Mouse (Mus musculus) spleen, adult 2 months (tissue): ENCODE measurements around the gene Sympk. TPM values are rescaled to one million over a fixed set of nuclear protein-coding genes. Genes with fewer than 3 reads are reported as not detected.

ENCODE experiments used
- DNase-seq, 2 experiments: peaks; one replicate each; pipeline versions ENCODE4 v3.0.0 to v3.0.0-alpha.2; 2012 to 2021; ENCODE audit warnings: low spot score in 2 of 2, low read depth in 1 of 2
- H3K27ac ChIP-seq: fragments of 200-500 bp; 2 replicates; pipeline ENCODE4 v1.5.1; 2012; ENCODE audit warnings: low read length, inconsistent platforms; ENCODE audit not compliant: insufficient read depth
- H3K27me3 ChIP-seq: fragments of 200-500 bp; 2 replicates; pipeline ENCODE4 v1.6.1; 2012; ENCODE audit warnings: mild to moderate bottlenecking, moderate library complexity, low read length, inconsistent platforms; ENCODE audit not compliant: control insufficient read depth, insufficient read depth
- H3K36me3 ChIP-seq: fragments of 200-500 bp; 2 replicates; pipeline ENCODE4 v1.6.1; 2012; ENCODE audit warnings: mild to moderate bottlenecking, low read length, inconsistent platforms; ENCODE audit not compliant: control insufficient read depth, insufficient read depth
- H3K4me1 ChIP-seq: fragments of 200-500 bp; 2 replicates; pipeline ENCODE4 v1.6.1; 2011; ENCODE audit warnings: inconsistent platforms; ENCODE audit not compliant: control insufficient read depth, insufficient read depth, insufficient read length
- H3K4me3 ChIP-seq: fragments of 200-500 bp; 2 replicates; pipeline ENCODE4 v1.5.1; 2011; ENCODE audit warnings: mild to moderate bottlenecking, inconsistent platforms; ENCODE audit not compliant: insufficient read depth, insufficient read length; ENCODE audit errors: extremely low read depth
- CTCF ChIP-seq: fragments of 200-500 bp; IDR thresholded peaks from 2 replicates; pipeline ENCODE4 v1.5.1; 2011; ENCODE audit warnings: mild to moderate bottlenecking, inconsistent platforms; ENCODE audit not compliant: insufficient read depth, insufficient read length, insufficient replicate concordance; ENCODE audit errors: extremely low read depth
- POLR2A ChIP-seq: fragments of 200-500 bp; IDR thresholded peaks from 2 replicates; pipeline ENCODE4 v1.6.1; 2011; ENCODE audit warnings: low read depth, low read length, inconsistent platforms
- WGBS: fragments of 180-500 bp; shearing (Covaris S2); methylation state at CpG from one replicate; pipeline ENCODE4 v1.1.7; 2018; 5-methylcytosine and 5-hydroxymethylcytosine counted together
- polyA plus RNA-seq: library from polyadenylated mRNA; depleted of rRNA; stranded (reverse); fragments of >200 nt; gene quantifications from 2 replicates; pipeline ENCODE4 v1.2.3, GENCODE M21; 2012

Sympk gene
- polyA plus RNA-seq, 1 experiment: 67.2 TPM

DNA sequence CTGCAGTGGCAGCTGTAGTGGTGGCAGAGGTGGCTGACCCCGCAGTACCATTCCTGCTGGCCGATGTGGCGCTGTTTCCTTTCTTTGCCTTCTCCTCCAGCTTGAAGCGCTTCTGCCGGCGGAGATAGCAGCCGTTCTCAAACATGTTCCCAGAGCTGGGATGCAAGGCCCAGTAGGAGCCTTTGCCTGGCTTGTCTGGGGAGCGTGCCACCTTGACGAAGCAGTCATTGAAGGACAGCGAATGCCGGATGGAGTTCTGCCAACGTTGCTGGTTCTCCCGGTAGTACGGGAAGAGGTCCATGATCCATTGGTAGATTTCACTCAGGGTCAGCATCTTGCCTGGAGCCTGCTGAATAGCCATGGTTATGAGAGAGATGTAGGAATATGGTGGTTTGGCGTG lies 9.7 kb upstream of the Sympk start:
- TF ChIP-seq CTCF (no peak), POLR2A (no peak)
- WGBS: 92% methylated on average over 15 of the region's 15 CpGs
- Histone ChIP-seq H3K27ac (no peak overlapping the region), H3K4me3 (no peak overlapping the region), H3K4me1 (peaks cover 5% of the 10 kb centered on the region; the same call in 1 of the 2 replicates), H3K27me3 (peaks cover 6% of the 10 kb centered on the region), H3K36me3 (no peaks in the 10 kb centered on the region)
- DNase-seq: no peak

- 90% methylated on average over 4 of the region's 4 CpGs for WGBS
Measured at GRCm38 (mm10) chr7:19016042-19016441, 8.1 kb upstream of the Sympk start.

DNA sequence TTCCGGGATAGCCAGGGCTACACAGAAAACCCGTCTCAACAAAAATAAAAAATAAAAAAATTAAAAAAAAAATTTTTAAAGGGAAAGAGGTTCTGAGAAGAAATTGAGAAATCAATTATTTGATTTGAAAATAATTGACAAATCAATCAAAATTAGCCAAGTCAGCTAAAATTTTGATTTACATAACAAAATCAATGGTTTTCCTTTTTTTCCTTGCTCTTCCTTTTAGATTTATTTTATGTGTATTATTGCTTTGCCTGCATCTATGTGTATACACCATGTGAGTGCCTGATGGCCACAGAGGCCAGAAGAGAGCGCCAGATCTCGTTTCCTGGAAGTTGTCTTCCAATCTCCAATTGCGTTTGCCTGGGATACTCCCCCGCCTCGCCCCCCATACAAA lies 6.3 kb upstream of the Sympk start:
- H3K36me3 ChIP-seq: no peaks in the 10 kb centered on the region
- 92% methylated on average over 7 of the region's 7 CpGs for WGBS
- H3K4me1 ChIP-seq: peaks cover 2% of the 10 kb centered on the region; the same call in 1 of the 2 replicates
- no peak overlapping the region for H3K4me3 ChIP-seq
- DNase-seq: no peak
- TF ChIP-seq CTCF: no peak
- no peak for TF ChIP-seq POLR2A
- H3K27me3 ChIP-seq: peaks cover 4% of the 10 kb centered on the region; the same call in 1 of the 2 replicates
- H3K27ac ChIP-seq: no peak overlapping the region

More at GRCm38 (mm10) chr7:19016042-19016441, 8.1 kb upstream of the Sympk start:
- Histone ChIP-seq H3K27me3 (peaks cover 7% of the 10 kb centered on the region), H3K4me1 (peaks cover 7% of the 10 kb centered on the region; the same call in 1 of the 2 replicates), H3K36me3 (no peaks in the 10 kb centered on the region), H3K27ac (no peak overlapping the region), H3K4me3 (no peak overlapping the region)
- no peak for DNase-seq
- TF ChIP-seq POLR2A: no peak
- TF ChIP-seq CTCF: no peak

- no peak overlapping the region for H3K4me3 ChIP-seq
- no peak for DNase-seq
- H3K36me3 ChIP-seq: no peaks in the 10 kb centered on the region
- H3K4me1 ChIP-seq: peaks cover 11% of the 10 kb centered on the region
- TF ChIP-seq CTCF (no peak), POLR2A (no peak)
- H3K27ac ChIP-seq: no peak overlapping the region
- WGBS: 36% methylated on average over 8 of the region's 8 CpGs
- peaks cover 10% of the 10 kb centered on the region for H3K27me3 ChIP-seq
Measured at GRCm38 (mm10) chr7:19021048-19021447, 3.1 kb upstream of the Sympk start.

- Histone ChIP-seq H3K4me1 (peaks cover 11% of the 10 kb centered on the region), H3K4me3 (no peak overlapping the region), H3K27ac (no peak overlapping the region), H3K36me3 (no peaks in the 10 kb centered on the region), H3K27me3 (peaks cover 10% of the 10 kb centered on the region)
- DNase-seq: no peak
- TF ChIP-seq POLR2A (no peak), CTCF (no peak)
- WGBS: 81% methylated on average over 18 of the region's 18 CpGs
Measured at GRCm38 (mm10) chr7:19022189-19022958, 1.8 kb upstream of the Sympk start.

DNA sequence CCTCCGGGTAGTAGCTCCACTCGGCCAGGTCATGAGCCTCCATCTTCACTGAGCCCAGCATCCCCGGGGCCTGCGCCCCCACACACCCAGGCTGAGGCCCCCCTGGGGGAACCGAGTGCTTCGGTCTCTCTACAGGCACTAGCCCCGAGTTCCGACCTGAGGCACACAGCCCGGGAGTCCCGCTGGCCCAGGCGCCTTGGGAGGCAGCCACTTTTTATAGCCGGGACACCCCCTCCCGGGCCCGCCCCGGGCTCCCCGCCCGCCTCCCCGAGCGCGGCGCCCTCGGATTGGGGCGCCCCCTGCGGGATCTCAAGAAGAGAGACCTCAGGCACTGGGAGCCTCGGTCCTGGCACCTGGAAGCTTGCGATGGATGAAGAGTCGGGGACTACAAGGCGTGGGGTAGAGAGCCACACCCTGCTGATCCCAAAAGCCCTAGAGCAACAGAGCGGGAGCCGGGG lies 791 bp upstream of the Sympk start, which contains the start of gene Foxa3:
Gene Foxa3 (minus strand): TSS at position 182 of the 458 bp plus-strand sequence.
- H3K27ac ChIP-seq: no peak within 1 kb of the TSS
- TF ChIP-seq POLR2A: no peak
- TF ChIP-seq CTCF: peak; percentile 23; the same call in 1 of the 2 replicates

GRCm38 (mm10) chr7:19024581-19025255 lies 541 bp downstream of the Sympk start:
- Histone ChIP-seq H3K27ac (no peak overlapping the region), H3K36me3 (peaks cover 8% of the 10 kb centered on the region), H3K4me1 (peaks cover 11% of the 10 kb centered on the region), H3K4me3 (peak overlapping the region; percentile 87), H3K27me3 (peaks cover 10% of the 10 kb centered on the region)
- WGBS: 2% methylated on average over 36 of the region's 36 CpGs
- peak in 1 of 2 experiments; percentile 35 for DNase-seq
- TF ChIP-seq CTCF: no peak
- TF ChIP-seq POLR2A: no peak

More for the DNA sequence above, 791 bp upstream of the Sympk start, which contains the start of gene Foxa3:
- Histone ChIP-seq H3K4me3 (peak within 1 kb of the TSS; percentile 87), H3K36me3 (no peaks in the 10 kb centered on the region), H3K27me3 (peaks cover 10% of the 10 kb centered on the region), H3K4me1 (peaks cover 11% of the 10 kb centered on the region)
- WGBS: 3% methylated on average over 30 of the region's 30 CpGs
- peak; percentile 31 to 32 for DNase-seq
